Mouse (Mus musculus) stomach, postnatal 0 days (tissue): ENCODE data around the gene Susd3.

ENCODE experiments used
- CTCF ChIP-seq: IDR thresholded peaks from 2 replicates; pipeline ENCODE4 v1.5.1; 2016; ENCODE audit warnings: antibody characterized with exemption, low read depth, mild to moderate bottlenecking, moderate library complexity
- EP300 ChIP-seq: optimal IDR thresholded peaks from 2 replicates; pipeline ENCODE3; 2016; ENCODE audit warnings: antibody characterized with exemption

DNA sequence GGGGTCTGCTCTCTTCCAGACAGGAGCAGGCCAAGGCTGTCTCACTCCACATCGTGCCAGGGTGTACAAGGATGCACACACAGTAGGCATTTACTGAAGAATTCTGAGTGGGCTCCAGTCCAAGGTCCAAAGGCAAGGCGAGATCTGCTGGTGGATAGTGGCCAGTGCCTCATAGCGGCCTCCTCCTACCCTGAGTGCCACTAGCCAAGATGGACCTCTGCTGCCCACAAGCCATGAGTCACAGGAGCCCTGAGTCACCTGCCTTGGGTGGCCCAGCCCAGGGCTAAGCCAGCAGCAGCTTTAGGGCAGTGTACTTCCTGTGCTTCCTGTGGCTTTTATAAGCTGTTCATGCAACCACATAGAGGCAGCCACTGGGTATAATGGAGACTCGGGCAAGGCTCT is 35.0 kb downstream of the Susd3 start:
- TF ChIP-seq CTCF: no peak
- no peak for TF ChIP-seq EP300
